Mouse (Mus musculus) natural killer cell, adult 2 months (primary cell): ENCODE data around the gene Bcl2.

Source experiments
- DNase-seq, 2 experiments: peaks; one replicate each; pipeline ENCODE4 v3.0.0; 2022; ENCODE audit warnings: low spot score in 2 of 2

Gene Bcl2

GRCm38 (mm10) chr1:106628279-106628678, 85.8 kb downstream of the Bcl2 start:
- no peak for DNase-seq

- no peak for DNase-seq
Observed at GRCm38 (mm10) chr1:106627241-106627640, 86.8 kb downstream of the Bcl2 start.

GRCm38 (mm10) chr1:106620174-106620931, 93.7 kb downstream of the Bcl2 start:
- no peak for DNase-seq

GRCm38 (mm10) chr1:106618814-106619213, 95.3 kb downstream of the Bcl2 start:
- no peak for DNase-seq

GRCm38 (mm10) chr1:106616955-106617354, 97.1 kb downstream of the Bcl2 start:
- peak in 1 of 2 experiments; percentile 28 for DNase-seq

GRCm38 (mm10) chr1:106613371-106613770, 100.7 kb downstream of the Bcl2 start:
- DNase-seq, result no peak

- DNase-seq, result peak; percentile 44 to 47
Observed at GRCm38 (mm10) chr1:106612166-106613031, 101.7 kb downstream of the Bcl2 start.

GRCm38 (mm10) chr1:106611246-106611645, 102.8 kb downstream of the Bcl2 start:
- DNase-seq, result no peak

- DNase-seq, result no peak
Observed at GRCm38 (mm10) chr1:106608098-106608778, 105.8 kb downstream of the Bcl2 start.

GRCm38 (mm10) chr1:106606951-106607350, 107.1 kb downstream of the Bcl2 start:
- DNase-seq, result no peak

- DNase-seq, result no peak
Observed at GRCm38 (mm10) chr1:106603406-106603805, 110.7 kb downstream of the Bcl2 start.

GRCm38 (mm10) chr1:106602941-106603340, 111.1 kb downstream of the Bcl2 start:
- DNase-seq, result no peak

- no peak for DNase-seq
Observed at GRCm38 (mm10) chr1:106602536-106602935, 111.5 kb downstream of the Bcl2 start.

- DNase-seq, result no peak
Observed at GRCm38 (mm10) chr1:106601247-106601646, 112.8 kb downstream of the Bcl2 start.

GRCm38 (mm10) chr1:106600841-106601240, 113.2 kb downstream of the Bcl2 start:
- DNase-seq, result peak; percentile 53 to 71

GRCm38 (mm10) chr1:106598292-106598583, 115.8 kb downstream of the Bcl2 start:
- DNase-seq, result no peak

GRCm38 (mm10) chr1:106597575-106598291, 116.3 kb downstream of the Bcl2 start:
- no peak for DNase-seq

- no peak for DNase-seq
Observed at GRCm38 (mm10) chr1:106596380-106596779, 117.7 kb downstream of the Bcl2 start.

- DNase-seq, result no peak
Observed at GRCm38 (mm10) chr1:106595286-106595885, 118.7 kb downstream of the Bcl2 start.

GRCm38 (mm10) chr1:106591180-106591774, 122.8 kb downstream of the Bcl2 start:
- no peak for DNase-seq

- DNase-seq, result no peak
Observed at GRCm38 (mm10) chr1:106589141-106589540, 124.9 kb downstream of the Bcl2 start.
